Mouse (Mus musculus): ENCODE results near the gene Clcn7.
A peak's percentile ranks its signal among the peaks of the same experiment; 100 is the strongest.

- TF ChIP-seq GATA1 (IDR thresholded peaks at IDR 0.05; ENCODE audit: low read depth, low read length): no peak
- TF ChIP-seq CTCF (IDR thresholded peaks at IDR 0.05 in 2 of 3, conservative IDR thresholded peaks at IDR 0.05 in 1 of 3; ENCODE audit: control insufficient read depth in 1 of 3, insufficient read depth in 1 of 3, low read depth in 2 of 3, low read length in 3 of 3, poor library complexity in 1 of 3, severe bottlenecking in 1 of 3): peak; percentile 35 to 51 (median 36)
- no peak for TF ChIP-seq POLR2A (IDR thresholded peaks at IDR 0.05; ENCODE audit: control insufficient read depth in 1 of 2, insufficient read depth in 1 of 2, low read depth in 1 of 2, low read length in 2 of 2, poor library complexity in 1 of 2)
- no peak for TF ChIP-seq USF1 (IDR thresholded peaks at IDR 0.05; ENCODE audit: low read depth, low read length)
- TF ChIP-seq ZKSCAN1 (IDR thresholded peaks at IDR 0.05; ENCODE audit: low read depth, low read length): no peak
Measured at GRCm38 (mm10) chr17:25109578-25109977, 23.6 kb upstream of the Clcn7 start.
